Mouse (Mus musculus): ENCODE data around the gene Epha6. TPM values are rescaled to one million over a fixed set of nuclear protein-coding genes. Genes with fewer than 3 reads are reported as not detected.

Gene Epha6
- polyA plus RNA-seq, 1 experiment from 2014 or later: 2.2 TPM

- Histone ChIP-seq H3K9ac (ENCODE audit: low read depth, low read length) (no peak overlapping the region), H3K4me3 (ENCODE audit: low read depth, low read length) (no peak overlapping the region), H3K4me2 (replicated peaks; ENCODE audit: low read depth, low read length) (no peak overlapping the region), H3K4me1 (replicated peaks; ENCODE audit: control insufficient read depth, insufficient read depth, low read length) (no peaks in the 10 kb centered on the region), H3K36me3 (ENCODE audit: control insufficient read depth, insufficient read depth, low read length) (no peaks in the 10 kb centered on the region), H3K9me3 (ENCODE audit: control insufficient read depth, low read length) (no peaks in the 10 kb centered on the region), H3K27ac (ENCODE audit: low read depth, low read length) (no peak overlapping the region), H3K27me3 (ENCODE audit: control insufficient read depth, insufficient read depth, low read length) (no peaks in the 10 kb centered on the region)
- 87% methylated on average over 4 of the region's 4 CpGs for WGBS
- DNase-seq (ENCODE audit: low spot score) (no peak), ATAC-seq (ENCODE audit: low FRiP score) (no peak)
Measured at GRCm38 (mm10) chr16:60257044-60257443, 348.3 kb downstream of the Epha6 start.

GRCm38 (mm10) chr16:60239356-60240190, 365.8 kb downstream of the Epha6 start:
- Histone ChIP-seq H3K36me3 (ENCODE audit: control insufficient read depth, insufficient read depth, low read length) (no peaks in the 10 kb centered on the region), H3K4me2 (replicated peaks; ENCODE audit: low read depth, low read length) (no peak overlapping the region), H3K4me3 (ENCODE audit: low read depth, low read length) (no peak overlapping the region), H3K27me3 (ENCODE audit: control insufficient read depth, insufficient read depth, low read length) (no peaks in the 10 kb centered on the region), H3K27ac (ENCODE audit: low read depth, low read length) (no peak overlapping the region), H3K9ac (ENCODE audit: low read depth, low read length) (no peak overlapping the region), H3K4me1 (replicated peaks; ENCODE audit: control insufficient read depth, insufficient read depth, low read length) (no peaks in the 10 kb centered on the region), H3K9me3 (ENCODE audit: control insufficient read depth, low read length) (no peaks in the 10 kb centered on the region)
- peak; percentile 74 for ATAC-seq (ENCODE audit: low FRiP score)
- no peak for DNase-seq (ENCODE audit: low spot score)
- 90% methylated on average over 2 of the region's 2 CpGs for WGBS

GRCm38 (mm10) chr16:60233985-60234766, 371.2 kb downstream of the Epha6 start:
- no peak for ATAC-seq (ENCODE audit: low FRiP score)
- no peak overlapping the region for H3K4me2 ChIP-seq (replicated peaks; ENCODE audit: low read depth, low read length)
- H3K4me1 ChIP-seq (replicated peaks; ENCODE audit: control insufficient read depth, insufficient read depth, low read length): no peaks in the 10 kb centered on the region
- 91% methylated on average over 5 of the region's 5 CpGs for WGBS
- no peak overlapping the region for H3K9ac ChIP-seq (ENCODE audit: low read depth, low read length)
- H3K36me3 ChIP-seq (ENCODE audit: control insufficient read depth, insufficient read depth, low read length): no peaks in the 10 kb centered on the region
- H3K27me3 ChIP-seq (ENCODE audit: control insufficient read depth, insufficient read depth, low read length): no peaks in the 10 kb centered on the region
- no peak for DNase-seq (ENCODE audit: low spot score)
- H3K27ac ChIP-seq (ENCODE audit: low read depth, low read length): no peak overlapping the region
- H3K4me3 ChIP-seq (ENCODE audit: low read depth, low read length): no peak overlapping the region
- H3K9me3 ChIP-seq (ENCODE audit: control insufficient read depth, low read length): no peaks in the 10 kb centered on the region

GRCm38 (mm10) chr16:60232982-60233381, 372.3 kb downstream of the Epha6 start:
- ATAC-seq (ENCODE audit: low FRiP score) (no peak), DNase-seq (ENCODE audit: low spot score) (no peak)
- Histone ChIP-seq H3K4me2 (replicated peaks; ENCODE audit: low read depth, low read length) (no peak overlapping the region), H3K27me3 (ENCODE audit: control insufficient read depth, insufficient read depth, low read length) (no peaks in the 10 kb centered on the region), H3K9ac (ENCODE audit: low read depth, low read length) (no peak overlapping the region), H3K9me3 (ENCODE audit: control insufficient read depth, low read length) (no peaks in the 10 kb centered on the region), H3K36me3 (ENCODE audit: control insufficient read depth, insufficient read depth, low read length) (no peaks in the 10 kb centered on the region), H3K4me3 (ENCODE audit: low read depth, low read length) (no peak overlapping the region), H3K27ac (ENCODE audit: low read depth, low read length) (no peak overlapping the region), H3K4me1 (replicated peaks; ENCODE audit: control insufficient read depth, insufficient read depth, low read length) (no peaks in the 10 kb centered on the region)
- 97% methylated on average over 2 of the region's 2 CpGs for WGBS

GRCm38 (mm10) chr16:60209151-60209550, 396.2 kb downstream of the Epha6 start:
- H3K4me3 ChIP-seq (ENCODE audit: low read depth, low read length): no peak overlapping the region
- H3K9me3 ChIP-seq (ENCODE audit: control insufficient read depth, low read length): no peaks in the 10 kb centered on the region
- no peaks in the 10 kb centered on the region for H3K27me3 ChIP-seq (ENCODE audit: control insufficient read depth, insufficient read depth, low read length)
- H3K36me3 ChIP-seq (ENCODE audit: control insufficient read depth, insufficient read depth, low read length): no peaks in the 10 kb centered on the region
- ATAC-seq (ENCODE audit: low FRiP score): no peak
- H3K27ac ChIP-seq (ENCODE audit: low read depth, low read length): no peak overlapping the region
- H3K4me2 ChIP-seq (replicated peaks; ENCODE audit: low read depth, low read length): no peak overlapping the region
- H3K4me1 ChIP-seq (replicated peaks; ENCODE audit: control insufficient read depth, insufficient read depth, low read length): no peaks in the 10 kb centered on the region
- DNase-seq (ENCODE audit: low spot score): no peak
- H3K9ac ChIP-seq (ENCODE audit: low read depth, low read length): no peak overlapping the region

GRCm38 (mm10) chr16:60175580-60175979, 429.8 kb downstream of the Epha6 start:
- Histone ChIP-seq H3K4me2 (replicated peaks; ENCODE audit: low read depth, low read length) (no peak overlapping the region), H3K4me1 (replicated peaks; ENCODE audit: control insufficient read depth, insufficient read depth, low read length) (no peaks in the 10 kb centered on the region), H3K36me3 (ENCODE audit: control insufficient read depth, insufficient read depth, low read length) (no peaks in the 10 kb centered on the region), H3K9ac (ENCODE audit: low read depth, low read length) (no peak overlapping the region), H3K27me3 (ENCODE audit: control insufficient read depth, insufficient read depth, low read length) (no peaks in the 10 kb centered on the region), H3K27ac (ENCODE audit: low read depth, low read length) (no peak overlapping the region), H3K4me3 (ENCODE audit: low read depth, low read length) (no peak overlapping the region), H3K9me3 (ENCODE audit: control insufficient read depth, low read length) (no peaks in the 10 kb centered on the region)
- DNase-seq (ENCODE audit: low spot score): no peak
- no peak for ATAC-seq (ENCODE audit: low FRiP score)
- 30% methylated on average over 3 of the region's 3 CpGs for whole genome bisulfite sequencing

GRCm38 (mm10) chr16:60152439-60152838, 452.9 kb downstream of the Epha6 start:
- H3K36me3 ChIP-seq (ENCODE audit: control insufficient read depth, insufficient read depth, low read length): no peaks in the 10 kb centered on the region
- H3K4me3 ChIP-seq (ENCODE audit: low read depth, low read length): no peak overlapping the region
- no peak overlapping the region for H3K4me2 ChIP-seq (replicated peaks; ENCODE audit: low read depth, low read length)
- ATAC-seq (ENCODE audit: low FRiP score) (no peak), DNase-seq (ENCODE audit: low spot score) (no peak)
- 74% methylated on average over 2 of the region's 2 CpGs for WGBS
- H3K27me3 ChIP-seq (ENCODE audit: control insufficient read depth, insufficient read depth, low read length): no peaks in the 10 kb centered on the region
- H3K9ac ChIP-seq (ENCODE audit: low read depth, low read length): no peak overlapping the region
- no peaks in the 10 kb centered on the region for H3K9me3 ChIP-seq (ENCODE audit: control insufficient read depth, low read length)
- no peaks in the 10 kb centered on the region for H3K4me1 ChIP-seq (replicated peaks; ENCODE audit: control insufficient read depth, insufficient read depth, low read length)
- H3K27ac ChIP-seq (ENCODE audit: low read depth, low read length): no peak overlapping the region

GRCm38 (mm10) chr16:60144370-60144769, 461.0 kb downstream of the Epha6 start:
- Histone ChIP-seq H3K4me1 (replicated peaks; ENCODE audit: control insufficient read depth, insufficient read depth, low read length) (no peaks in the 10 kb centered on the region), H3K27ac (ENCODE audit: low read depth, low read length) (no peak overlapping the region), H3K4me2 (replicated peaks; ENCODE audit: low read depth, low read length) (no peak overlapping the region), H3K27me3 (ENCODE audit: control insufficient read depth, insufficient read depth, low read length) (no peaks in the 10 kb centered on the region), H3K36me3 (ENCODE audit: control insufficient read depth, insufficient read depth, low read length) (no peaks in the 10 kb centered on the region), H3K4me3 (ENCODE audit: low read depth, low read length) (no peak overlapping the region), H3K9me3 (ENCODE audit: control insufficient read depth, low read length) (no peaks in the 10 kb centered on the region), H3K9ac (ENCODE audit: low read depth, low read length) (no peak overlapping the region)
- ATAC-seq (ENCODE audit: low FRiP score): no peak
- no peak for DNase-seq (ENCODE audit: low spot score)
- 77% methylated on average over 3 of the region's 3 CpGs for WGBS

- 78% methylated on average over 3 of the region's 3 CpGs for WGBS
- Histone ChIP-seq H3K4me1 (replicated peaks; ENCODE audit: control insufficient read depth, insufficient read depth, low read length) (no peaks in the 10 kb centered on the region), H3K27ac (ENCODE audit: low read depth, low read length) (no peak overlapping the region), H3K9me3 (ENCODE audit: control insufficient read depth, low read length) (no peaks in the 10 kb centered on the region), H3K4me3 (ENCODE audit: low read depth, low read length) (no peak overlapping the region), H3K9ac (ENCODE audit: low read depth, low read length) (no peak overlapping the region), H3K4me2 (replicated peaks; ENCODE audit: low read depth, low read length) (no peak overlapping the region), H3K36me3 (ENCODE audit: control insufficient read depth, insufficient read depth, low read length) (no peaks in the 10 kb centered on the region), H3K27me3 (ENCODE audit: control insufficient read depth, insufficient read depth, low read length) (no peaks in the 10 kb centered on the region)
- DNase-seq (ENCODE audit: low spot score) (no peak), ATAC-seq (ENCODE audit: low FRiP score) (no peak)
Measured at GRCm38 (mm10) chr16:60121435-60121834, 483.9 kb downstream of the Epha6 start.
